Mouse (Mus musculus): ENCODE measurements around the gene Gm10300.

DNA sequence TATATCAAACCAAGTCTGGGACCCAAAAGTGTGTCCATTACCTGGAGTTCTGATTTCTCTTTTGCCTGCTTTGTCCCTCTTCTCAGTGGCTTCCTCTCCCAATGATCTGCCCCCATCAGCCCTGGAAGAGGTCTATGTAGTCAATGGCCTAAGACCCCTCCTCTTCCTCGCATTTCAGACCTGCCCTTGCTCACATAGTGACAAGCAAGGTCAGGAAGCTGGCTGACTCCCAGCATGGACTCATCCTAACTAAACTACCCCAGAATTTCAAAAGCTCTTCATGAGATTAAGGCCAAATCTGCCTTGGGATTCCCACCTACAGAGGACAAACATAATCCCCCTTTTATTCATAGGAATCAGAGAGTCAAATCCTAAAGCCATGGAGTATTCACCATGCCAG is 1.3 kb downstream of the Gm10300 start:
- TF ChIP-seq POLR2AphosphoS2 (IDR thresholded peaks at IDR 0.05; ENCODE audit: insufficient read length, low read depth): no peak
- TF ChIP-seq POLR2A (IDR thresholded peaks at IDR 0.05; ENCODE audit: insufficient read length, low read depth): no peak
- TF ChIP-seq TCF12 (IDR thresholded peaks at IDR 0.05; ENCODE audit: insufficient read depth, poor library complexity, severe bottlenecking): no peak
- TF ChIP-seq SRF (IDR thresholded peaks at IDR 0.05; ENCODE audit: control insufficient read depth, insufficient read length, low read depth): no peak

All from myocyte (in vitro differentiated cells).